Mouse (Mus musculus) liver, embryonic 15.5 days (tissue): ENCODE data around the gene Gm6882. TPM values are rescaled to one million over a fixed set of nuclear protein-coding genes. Genes with fewer than 3 reads are reported as not detected.
"Not testable (repeated sequence)": the region's sequence is repeated elsewhere in the genome, so short reads cannot be mapped to it uniquely, and the experiment has no call there.

Source experiments
- ATAC-seq: fragments of 200-750 bp; cut with Nextera tagmentation; 2 replicates; pipeline ENCODE4 v1.8.0; 2017; ENCODE audit warnings: moderate number of reproducible peaks, mild to moderate bottlenecking, moderate library complexity; ENCODE audit not compliant: insufficient read depth
- H3K27ac ChIP-seq: fragments of 300-500 bp; sonication (generic); replicated peaks from 2 replicates; pipeline ENCODE4 v1.5.1; 2015; ENCODE audit warnings: mild to moderate bottlenecking, inconsistent platforms
- H3K27me3 ChIP-seq: fragments of 300-500 bp; sonication (generic); 2 replicates; pipeline ENCODE4 v1.6.1; 2015; ENCODE audit warnings: mild to moderate bottlenecking, inconsistent platforms
- H3K36me3 ChIP-seq: fragments of 300-500 bp; sonication (generic); replicated peaks from 2 replicates; pipeline ENCODE4 v1.6.1; 2015; ENCODE audit warnings: moderate library complexity, mild to moderate bottlenecking, inconsistent platforms
- H3K4me1 ChIP-seq: fragments of 300-500 bp; sonication (generic); replicated peaks from 2 replicates; pipeline ENCODE4 v1.6.1; 2015; ENCODE audit warnings: inconsistent platforms
- H3K4me2 ChIP-seq: fragments of 300-500 bp; sonication (generic); 2 replicates; pipeline ENCODE4 v1.6.1; 2015; ENCODE audit warnings: moderate library complexity, mild to moderate bottlenecking, inconsistent platforms
- H3K4me3 ChIP-seq: fragments of 300-500 bp; sonication (generic); replicated peaks from 2 replicates; pipeline ENCODE4 v1.5.1; 2015; ENCODE audit warnings: mild to moderate bottlenecking, inconsistent platforms
- H3K9ac ChIP-seq: fragments of 300-500 bp; sonication (generic); 2 replicates; pipeline ENCODE4 v1.6.1; 2015; ENCODE audit warnings: moderate library complexity, mild to moderate bottlenecking, inconsistent platforms
- H3K9me3 ChIP-seq: fragments of 300-500 bp; sonication (generic); replicated peaks from 2 replicates; pipeline ENCODE4 v1.6.1; 2016; ENCODE audit warnings: inconsistent platforms
- WGBS: fragments of 180-500 bp; shearing (Covaris S2); methylation state at CpG from one replicate; pipeline ENCODE4 v1.1.7; 2015; ENCODE audit warnings: mixed read lengths; ENCODE audit not compliant: insufficient replicate concordance; 5-methylcytosine and 5-hydroxymethylcytosine counted together
- polyA plus RNA-seq: library from polyadenylated mRNA; unstranded; fragments of >200 nt; fragmentation: Nextera tagmentation; extraction: Ambion mirVana; gene quantifications from 2 replicates; pipeline ENCODE4 v1.2.1, GENCODE M21; 2015

Gm6882 gene
- not detected in 2 replicates for polyA plus RNA-seq

GRCm38 (mm10) chr7:21432645-21433044 is at the start of gene Gm6882:
Gene Gm6882, minus strand, starts transcription at chr7:21432745.
- ATAC-seq, H3K9me3 ChIP-seq, H3K4me1 ChIP-seq, H3K27ac ChIP-seq, H3K4me2 ChIP-seq, H3K36me3 ChIP-seq, H3K27me3 ChIP-seq, H3K4me3 ChIP-seq, H3K9ac ChIP-seq: not testable (repeated sequence)
- 16% methylated on average over 1 of the region's 1 CpGs for WGBS

Other genes with a start within 250 kb of the Gm6882 start
- not detected in 2 replicates for gene Gm5157, start 242.3 kb downstream of the Gm6882 start, polyA plus RNA-seq
- not detected in 2 replicates for gene Vmn1r124, start 172.1 kb downstream of the Gm6882 start, polyA plus RNA-seq
- gene Vmn1r125, start 160.6 kb downstream of the Gm6882 start, polyA plus RNA-seq = not detected in 2 replicates
- gene Vmn1r126, start 131.3 kb downstream of the Gm6882 start, polyA plus RNA-seq = not detected in 2 replicates
- gene Vmn1r127, start 112.9 kb downstream of the Gm6882 start, polyA plus RNA-seq = not detected in 2 replicates
- gene Vmn1r128, start 83.4 kb downstream of the Gm6882 start, polyA plus RNA-seq = not detected in 2 replicates
- not detected in 2 replicates for gene Vmn1r129, start 71.5 kb downstream of the Gm6882 start, polyA plus RNA-seq
- not detected in 2 replicates for gene Vmn1r130, start 79.0 kb upstream of the Gm6882 start, polyA plus RNA-seq
- gene Vmn1r131, start 113.3 kb upstream of the Gm6882 start, polyA plus RNA-seq = not detected in 2 replicates
- not detected in 2 replicates for gene Vmn1r132, start 181.3 kb upstream of the Gm6882 start, polyA plus RNA-seq